Mouse (Mus musculus): ENCODE results near the gene Pappa.

DNA sequence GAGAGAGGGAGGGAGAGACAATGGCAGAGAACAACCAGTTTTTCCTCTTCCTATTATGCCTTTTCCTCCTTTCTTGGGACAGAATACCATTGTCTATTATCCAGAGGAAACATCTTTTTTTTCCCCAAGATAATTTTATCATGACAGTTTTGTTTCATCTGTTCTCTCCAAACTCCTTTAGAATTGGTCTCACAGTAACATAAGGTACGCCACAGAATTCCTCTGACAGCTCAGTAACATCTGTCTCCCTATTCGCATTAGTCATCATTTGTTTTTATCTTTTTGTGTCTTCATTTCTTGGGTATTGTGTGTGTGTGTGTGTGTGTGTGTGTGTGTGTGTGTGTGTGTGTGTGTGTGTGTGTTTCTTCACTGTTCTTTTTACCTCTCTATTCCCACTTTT lies 201.8 kb downstream of the Pappa start:
- no peak for TF ChIP-seq SIN3A (IDR thresholded peaks at IDR 0.05; ENCODE audit: low read length)
- no peak for TF ChIP-seq GATA1 (IDR thresholded peaks at IDR 0.05; ENCODE audit: low read depth, low read length)
- no peak for TF ChIP-seq TBP (IDR thresholded peaks at IDR 0.05; ENCODE audit: low read depth, low read length)
- no peak for TF ChIP-seq POLR2A (IDR thresholded peaks at IDR 0.05; ENCODE audit: control insufficient read depth in 1 of 2, insufficient read depth in 1 of 2, low read depth in 1 of 2, low read length in 2 of 2, poor library complexity in 1 of 2)
- TF ChIP-seq EP300 (IDR thresholded peaks at IDR 0.05; ENCODE audit: low read depth in 1 of 2, low read length in 2 of 2): no peak
- TF ChIP-seq CHD2 (IDR thresholded peaks at IDR 0.05; ENCODE audit: low read length): no peak
- no peak for TF ChIP-seq E2F4 (IDR thresholded peaks at IDR 0.05; ENCODE audit: borderline replicate concordance, low read depth, low read length)
- TF ChIP-seq CTCF (IDR thresholded peaks at IDR 0.05 in 2 of 3, conservative IDR thresholded peaks at IDR 0.05 in 1 of 3; ENCODE audit: control insufficient read depth in 1 of 3, insufficient read depth in 1 of 3, low read depth in 2 of 3, low read length in 3 of 3, poor library complexity in 1 of 3, severe bottlenecking in 1 of 3): no peak
